Mouse (Mus musculus) cerebellum, adult 2 months (tissue): Measurements from ENCODE around the gene Mast4.

Experiments used
- CTCF ChIP-seq: fragments of 200-500 bp; IDR thresholded peaks from 2 replicates; pipeline ENCODE4 v1.5.1; 2011; ENCODE audit warnings: low read depth, mild to moderate bottlenecking, control low read depth, low read length, moderate library complexity, borderline replicate concordance; ENCODE audit not compliant: insufficient read depth
- POLR2A ChIP-seq: fragments of 200-500 bp; IDR thresholded peaks from 2 replicates; pipeline ENCODE4 v1.6.1; 2011; ENCODE audit warnings: low read length, control low read depth, borderline replicate concordance; ENCODE audit not compliant: insufficient read depth

- TF ChIP-seq CTCF: no peak
- no peak for TF ChIP-seq POLR2A
Observed at GRCm38 (mm10) chr13:103333153-103333552, 1.1 kb downstream of the Mast4 start.
